Mouse (Mus musculus) liver, adult 2 months (tissue): Measurements from ENCODE around the gene Setdb1. TPM values are rescaled to one million over a fixed set of nuclear protein-coding genes. Genes with fewer than 3 reads are reported as not detected.
A peak's percentile ranks its signal among the peaks of the same experiment; 100 is the strongest.

Experiments used
- DNase-seq: peaks from one replicate; pipeline ENCODE4 v3.0.0-alpha.2; 2011; ENCODE audit warnings: low read depth, low spot score; ENCODE audit errors: extremely low read depth
- H3K27ac ChIP-seq: fragments of 200-500 bp; replicated peaks from 2 replicates; pipeline ENCODE4 v1.5.1; 2012; ENCODE audit warnings: low read depth, mild to moderate bottlenecking, control low read depth, inconsistent platforms, low read length; ENCODE audit not compliant: insufficient read depth
- H3K27me3 ChIP-seq: fragments of 200-500 bp; 2 replicates; pipeline ENCODE4 v1.6.1; 2012; ENCODE audit warnings: mild to moderate bottlenecking, moderate library complexity, low read length, inconsistent platforms; ENCODE audit not compliant: control insufficient read depth, insufficient read depth
- H3K36me3 ChIP-seq: fragments of 200-500 bp; 2 replicates; pipeline ENCODE4 v1.6.1; 2012; ENCODE audit warnings: low read length, inconsistent platforms; ENCODE audit not compliant: control insufficient read depth, insufficient read depth
- H3K4me1 ChIP-seq: fragments of 200-500 bp; 2 replicates; pipeline ENCODE4 v1.6.1; 2011; ENCODE audit warnings: low read length; ENCODE audit not compliant: control insufficient read depth, insufficient read depth
- H3K4me3 ChIP-seq: fragments of 200-500 bp; 2 replicates; pipeline ENCODE4 v1.5.1; 2011; ENCODE audit warnings: low read depth, mild to moderate bottlenecking, control low read depth, low read length, moderate library complexity; ENCODE audit not compliant: insufficient read depth
- H3K79me2 ChIP-seq: fragments of 200-500 bp; 2 replicates; pipeline ENCODE4 v1.6.1; 2012; ENCODE audit warnings: inconsistent platforms, mild to moderate bottlenecking, low read length, moderate library complexity; ENCODE audit not compliant: control insufficient read depth, insufficient read depth
- H3K9ac ChIP-seq: fragments of 200-500 bp; 2 replicates; pipeline ENCODE4 v1.6.1; 2012; ENCODE audit warnings: low read depth, mild to moderate bottlenecking, control low read depth, inconsistent platforms, low read length
- CTCF ChIP-seq: fragments of 200-500 bp; IDR thresholded peaks from 2 replicates; pipeline ENCODE4 v1.5.1; 2011; ENCODE audit warnings: low read depth, low read length, control low read depth
- POLR2A ChIP-seq: fragments of 200-500 bp; IDR thresholded peaks from 2 replicates; pipeline ENCODE4 v1.6.1; 2011; ENCODE audit warnings: low read length, control low read depth; ENCODE audit not compliant: insufficient read depth; ENCODE audit errors: extremely low read depth
- WGBS: fragments of 180-500 bp; shearing (Covaris S2); methylation state at CpG from one replicate; pipeline ENCODE4 v1.1.7; 2018; 5-methylcytosine and 5-hydroxymethylcytosine counted together
- polyA plus RNA-seq: library from polyadenylated mRNA; depleted of rRNA; stranded (reverse); fragments of >200 nt; gene quantifications from 2 replicates; pipeline ENCODE4 v1.2.3, GENCODE M21; 2012
- total RNA-seq: library from RNA; depleted of rRNA; stranded (reverse); fragments of >200 nt; gene quantifications from 2 replicates; pipeline ENCODE4 v1.2.3, GENCODE M21; 2014

Setdb1 gene
- total and polyA plus RNA-seq, 2 experiments: 8.6 to 13.3 TPM

- WGBS: 55% methylated on average over 5 of the region's 5 CpGs
- no peak for DNase-seq
- Histone ChIP-seq H3K4me3 (no peak overlapping the region), H3K27ac (peak overlapping the region; percentile 97), H3K79me2 (peaks cover 23% of the 10 kb centered on the region; the same call in 1 of the 2 replicates), H3K9ac (peak overlapping the region; percentile 58), H3K4me1 (peaks cover 25% of the 10 kb centered on the region), H3K27me3 (no peaks in the 10 kb centered on the region), H3K36me3 (peaks cover 29% of the 10 kb centered on the region)
- TF ChIP-seq CTCF: no peak
- no peak for TF ChIP-seq POLR2A
Observed at GRCm38 (mm10) chr3:95285390-95285789, 71.6 kb downstream of the Setdb1 start.

- Histone ChIP-seq H3K4me1 (peaks cover 23% of the 10 kb centered on the region), H3K27me3 (no peaks in the 10 kb centered on the region), H3K27ac (peak overlapping the region; percentile 97), H3K36me3 (peaks cover 22% of the 10 kb centered on the region), H3K4me3 (peak overlapping the region; percentile 83), H3K9ac (peak overlapping the region; percentile 90), H3K79me2 (peaks cover 23% of the 10 kb centered on the region; the same call in 1 of the 2 replicates)
- peak; percentile 80 for DNase-seq
- TF ChIP-seq CTCF (no peak), POLR2A (no peak)
- WGBS: 31% methylated on average over 12 of the region's 12 CpGs
Observed at GRCm38 (mm10) chr3:95284501-95285281, 72.3 kb downstream of the Setdb1 start.

- peak overlapping the region; percentile 90 for H3K9ac ChIP-seq
- H3K79me2 ChIP-seq: peaks cover 23% of the 10 kb centered on the region; the same call in 1 of the 2 replicates
- peak overlapping the region; percentile 83 for H3K4me3 ChIP-seq
- peak; percentile 76 for DNase-seq
- H3K36me3 ChIP-seq: peaks cover 20% of the 10 kb centered on the region
- TF ChIP-seq POLR2A (no peak), CTCF (no peak)
- H3K27me3 ChIP-seq: no peaks in the 10 kb centered on the region
- H3K27ac ChIP-seq: peak overlapping the region; percentile 97
- 7% methylated on average over 1 of the region's 1 CpGs for WGBS
- peaks cover 24% of the 10 kb centered on the region for H3K4me1 ChIP-seq
Observed at GRCm38 (mm10) chr3:95284062-95284461, 72.9 kb downstream of the Setdb1 start.

- no peak for DNase-seq
- peaks cover 24% of the 10 kb centered on the region for H3K4me1 ChIP-seq
- peak overlapping the region; percentile 83 for H3K4me3 ChIP-seq
- WGBS: under 1% methylated on average over 7 of the region's 7 CpGs
- H3K27ac ChIP-seq: peak overlapping the region; percentile 97
- TF ChIP-seq CTCF: no peak
- peaks cover 17% of the 10 kb centered on the region for H3K36me3 ChIP-seq
- H3K9ac ChIP-seq: peak overlapping the region; percentile 90
- peaks cover 26% of the 10 kb centered on the region; the same call in 1 of the 2 replicates for H3K79me2 ChIP-seq
- no peaks in the 10 kb centered on the region for H3K27me3 ChIP-seq
Observed at GRCm38 (mm10) chr3:95283589-95283941, 73.4 kb downstream of the Setdb1 start.

GRCm38 (mm10) chr3:95282865-95283588 is 74.0 kb downstream of the Setdb1 start:
- no peak; the same call in 1 of the 2 replicates for TF ChIP-seq CTCF
- TF ChIP-seq POLR2A: peak; percentile 60
- H3K27me3 ChIP-seq: no peaks in the 10 kb centered on the region
- peak overlapping the region; percentile 83 for H3K4me3 ChIP-seq
- under 1% methylated on average over 51 of the region's 51 CpGs for WGBS
- H3K4me1 ChIP-seq: peaks cover 26% of the 10 kb centered on the region
- H3K79me2 ChIP-seq: peaks cover 26% of the 10 kb centered on the region; the same call in 1 of the 2 replicates
- H3K27ac ChIP-seq: peak overlapping the region; percentile 97
- peaks cover 12% of the 10 kb centered on the region for H3K36me3 ChIP-seq
- peak overlapping the region; percentile 90 for H3K9ac ChIP-seq
- peak; percentile 80 for DNase-seq
